Mouse (Mus musculus) intestine, embryonic 15.5 days (tissue): Measurements from ENCODE around the gene Lcmt1. TPM values are rescaled to one million over a fixed set of nuclear protein-coding genes. Genes with fewer than 3 reads are reported as not detected.

ENCODE experiments used
- ATAC-seq: fragments of 200-750 bp; cut with Nextera tagmentation; 2 replicates; pipeline ENCODE4 v1.8.0; 2017; ENCODE audit warnings: moderate TSS enrichment, moderate library complexity
- H3K27ac ChIP-seq: fragments of 300-500 bp; sonication (generic); 2 replicates; pipeline ENCODE4 v1.5.1; 2015; ENCODE audit warnings: mild to moderate bottlenecking, inconsistent platforms
- H3K27me3 ChIP-seq: fragments of 300-500 bp; sonication (generic); replicated peaks from 2 replicates; pipeline ENCODE4 v1.6.1; 2015; ENCODE audit warnings: inconsistent platforms
- H3K36me3 ChIP-seq: fragments of 300-500 bp; sonication (generic); 2 replicates; pipeline ENCODE4 v1.6.1; 2015; ENCODE audit warnings: inconsistent platforms
- H3K4me1 ChIP-seq: fragments of 300-500 bp; sonication (generic); replicated peaks from 2 replicates; pipeline ENCODE4 v1.6.1; 2015; ENCODE audit warnings: inconsistent platforms
- H3K4me2 ChIP-seq: fragments of 300-500 bp; sonication (generic); replicated peaks from 2 replicates; pipeline ENCODE4 v1.6.1; 2015; ENCODE audit warnings: mild to moderate bottlenecking, inconsistent platforms
- H3K4me3 ChIP-seq: fragments of 300-500 bp; sonication (generic); replicated peaks from 2 replicates; pipeline ENCODE4 v1.5.1; 2015; ENCODE audit warnings: inconsistent platforms
- H3K9ac ChIP-seq: fragments of 300-500 bp; sonication (generic); 2 replicates; pipeline ENCODE4 v1.6.1; 2015; ENCODE audit warnings: inconsistent platforms
- H3K9me3 ChIP-seq: fragments of 300-500 bp; sonication (generic); 2 replicates; pipeline ENCODE4 v1.6.1; 2016; ENCODE audit warnings: inconsistent platforms
- whole genome bisulfite sequencing: fragments of 180-500 bp; shearing (Covaris S2); methylation state at CpG from one replicate; pipeline ENCODE4 v1.1.7; 2015; 5-methylcytosine and 5-hydroxymethylcytosine counted together
- polyA plus RNA-seq: library from polyadenylated mRNA; unstranded; fragments of >200 nt; fragmentation: Nextera tagmentation; extraction: Ambion mirVana; gene quantifications from 2 replicates; pipeline ENCODE4 v1.2.1, GENCODE M21; 2015

The Lcmt1 gene
- polyA plus RNA-seq, 1 experiment from 2014 or later, result 42.9 TPM

DNA sequence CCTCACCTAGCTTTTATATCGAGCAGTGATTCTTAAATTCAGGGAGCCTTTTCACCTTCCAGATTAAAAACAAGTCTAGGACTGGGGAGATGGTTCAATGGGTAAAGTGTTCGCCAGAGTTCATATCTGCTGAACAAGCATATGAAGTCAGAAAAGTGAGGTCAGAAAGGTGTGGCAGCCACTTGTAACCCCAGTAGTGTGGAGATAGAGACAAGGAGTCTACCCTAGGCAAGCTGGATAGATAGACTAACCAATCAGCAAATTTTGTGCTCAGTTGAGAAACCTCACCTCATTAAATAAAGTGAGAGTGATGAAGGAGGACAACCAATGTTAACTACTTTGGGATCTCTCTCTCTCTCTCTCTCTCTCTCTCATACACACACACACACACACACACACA is 80.9 kb downstream of the Lcmt1 start:
- H3K4me1 ChIP-seq, result no peaks in the 10 kb centered on the region
- no peaks in the 10 kb centered on the region for H3K36me3 ChIP-seq
- no peak for ATAC-seq
- H3K27ac ChIP-seq, result no peak overlapping the region
- no peaks in the 10 kb centered on the region for H3K27me3 ChIP-seq
- H3K4me2 ChIP-seq, result no peak overlapping the region
- WGBS, result 88% methylated on average over 2 of the region's 2 CpGs
- H3K9ac ChIP-seq, result no peak overlapping the region
- no peak overlapping the region for H3K4me3 ChIP-seq
- H3K9me3 ChIP-seq, result no peaks in the 10 kb centered on the region

DNA sequence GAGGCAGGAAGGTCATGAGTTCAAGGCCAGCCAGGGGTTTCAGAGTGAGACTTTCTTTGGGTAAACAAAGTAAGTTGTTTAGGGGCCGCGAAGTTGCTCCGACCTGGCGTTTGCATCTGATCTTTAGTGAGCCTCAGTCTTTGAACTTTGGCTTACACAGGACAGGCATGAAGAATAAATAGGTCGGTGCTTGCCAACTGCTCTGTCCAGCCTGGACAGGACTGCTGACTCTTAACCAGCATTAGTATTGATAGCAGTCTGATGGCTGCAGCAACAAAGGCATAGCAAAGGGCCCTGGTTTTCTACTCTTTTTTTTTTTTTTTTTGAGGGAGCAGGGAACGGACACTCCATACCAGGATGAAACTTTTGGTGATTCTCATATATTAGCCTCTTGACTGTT is 83.0 kb downstream of the Lcmt1 start:
- Histone ChIP-seq H3K9me3 (no peaks in the 10 kb centered on the region), H3K36me3 (no peaks in the 10 kb centered on the region), H3K4me2 (no peak overlapping the region), H3K4me3 (no peak overlapping the region), H3K27me3 (no peaks in the 10 kb centered on the region), H3K27ac (no peak overlapping the region), H3K9ac (no peak overlapping the region), H3K4me1 (no peaks in the 10 kb centered on the region)
- ATAC-seq, result no peak
- 46% methylated on average over 6 of the region's 6 CpGs for WGBS

DNA sequence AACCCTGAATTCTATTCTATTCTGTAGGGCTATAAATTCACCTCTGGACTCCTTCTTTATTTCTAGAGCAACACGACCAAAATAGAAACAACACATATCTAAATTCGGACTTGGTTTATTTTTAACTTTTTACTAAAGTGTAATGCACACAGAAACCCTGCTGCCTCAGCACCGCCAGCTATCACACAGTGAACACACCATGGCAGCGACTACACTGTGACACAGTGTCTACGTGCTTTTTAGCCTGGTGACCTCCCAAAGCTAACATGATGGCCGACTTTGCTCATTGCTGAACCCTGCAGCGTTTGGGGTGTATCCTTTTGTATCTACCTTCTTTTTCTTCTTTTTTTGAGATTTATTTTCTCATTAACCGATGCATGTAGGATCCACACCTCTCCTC is 83.5 kb downstream of the Lcmt1 start:
- H3K27ac ChIP-seq, result no peak overlapping the region

DNA sequence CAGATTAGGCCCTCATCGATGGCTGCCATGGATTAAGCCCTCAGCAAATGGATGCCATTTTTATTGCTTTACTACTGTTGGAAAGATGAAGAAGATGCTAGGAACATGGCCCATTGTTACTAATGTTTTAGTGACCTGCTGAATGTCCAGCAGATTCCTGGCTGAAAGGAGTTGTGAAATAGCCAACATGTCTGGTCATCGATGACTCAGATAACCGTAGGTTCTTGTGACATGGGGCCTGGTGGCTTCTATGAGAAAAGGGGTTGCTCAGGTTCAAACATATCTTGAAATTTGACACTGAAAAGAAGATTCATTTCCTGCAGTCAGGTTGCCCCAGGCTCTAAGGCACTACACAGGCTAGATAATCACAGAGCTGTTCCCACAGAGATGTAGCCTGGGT is 85.5 kb downstream of the Lcmt1 start:
- no peak overlapping the region for H3K4me2 ChIP-seq
- no peak overlapping the region for H3K4me3 ChIP-seq
- no peaks in the 10 kb centered on the region for H3K36me3 ChIP-seq
- no peaks in the 10 kb centered on the region for H3K4me1 ChIP-seq
- 90% methylated on average over 3 of the region's 3 CpGs for WGBS
- no peak overlapping the region for H3K9ac ChIP-seq
- no peaks in the 10 kb centered on the region for H3K27me3 ChIP-seq
- no peaks in the 10 kb centered on the region for H3K9me3 ChIP-seq
- H3K27ac ChIP-seq, result no peak overlapping the region
- no peak for ATAC-seq

More for the DNA sequence above, 83.5 kb downstream of the Lcmt1 start:
- Histone ChIP-seq H3K36me3 (no peaks in the 10 kb centered on the region), H3K4me3 (no peak overlapping the region), H3K27me3 (no peaks in the 10 kb centered on the region), H3K9me3 (no peaks in the 10 kb centered on the region), H3K4me1 (no peaks in the 10 kb centered on the region), H3K4me2 (no peak overlapping the region), H3K9ac (no peak overlapping the region)
- 0 out of 2 replicates have a peak, but pooled peaks have one; percentile 28 for ATAC-seq
- WGBS, result 66% methylated on average over 8 of the region's 8 CpGs

DNA sequence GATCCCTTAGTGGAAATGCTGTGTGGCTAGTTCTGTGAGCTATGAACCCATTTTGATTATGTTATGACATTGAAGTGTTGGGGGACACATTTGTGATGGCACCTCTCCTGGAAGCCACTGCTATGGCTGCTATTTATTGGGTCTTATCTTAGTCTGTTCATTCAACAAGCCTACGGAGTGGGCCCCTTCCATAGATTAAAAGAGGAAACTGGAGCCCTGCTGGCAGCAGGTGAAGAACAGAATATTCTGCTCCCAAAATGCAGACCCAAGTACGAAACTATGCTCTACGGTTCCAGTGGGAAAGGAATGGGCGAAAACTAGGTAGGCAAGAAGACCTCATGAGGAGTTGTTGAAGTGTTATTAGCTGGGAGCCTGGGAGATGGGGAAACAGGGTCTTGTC is 88.7 kb downstream of the Lcmt1 start:
- ATAC-seq, result no peak
- Histone ChIP-seq H3K4me3 (no peak overlapping the region), H3K27me3 (no peaks in the 10 kb centered on the region), H3K9me3 (no peaks in the 10 kb centered on the region), H3K36me3 (no peaks in the 10 kb centered on the region), H3K4me2 (no peak overlapping the region), H3K9ac (no peak overlapping the region), H3K27ac (no peak overlapping the region), H3K4me1 (no peaks in the 10 kb centered on the region; the same call in 1 of the 2 replicates)
- WGBS, result 91% methylated on average over 4 of the region's 4 CpGs

DNA sequence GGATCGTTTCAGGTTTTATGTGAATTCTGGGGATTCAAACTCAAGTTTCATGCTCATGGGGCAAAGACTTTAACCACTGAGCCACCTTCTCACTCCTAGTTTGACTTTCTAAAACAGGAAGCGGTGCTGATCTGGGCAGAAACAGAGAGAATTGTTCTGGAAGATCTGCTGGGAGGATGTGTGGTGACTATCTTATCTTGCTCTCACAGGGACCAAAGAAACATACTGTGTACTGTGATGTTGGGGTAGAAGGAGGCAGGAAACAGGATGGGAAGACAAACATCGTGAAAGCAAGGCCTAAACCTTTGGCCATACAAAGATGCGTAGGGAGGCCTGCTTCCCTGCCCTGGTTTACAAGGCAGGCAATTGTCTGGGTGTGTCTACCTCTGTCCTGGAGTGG is 89.7 kb downstream of the Lcmt1 start:
- no peaks in the 10 kb centered on the region; the same call in 1 of the 2 replicates for H3K4me1 ChIP-seq
- no peak for ATAC-seq
- H3K9me3 ChIP-seq, result no peaks in the 10 kb centered on the region
- no peak overlapping the region for H3K4me3 ChIP-seq
- 78% methylated on average over 4 of the region's 4 CpGs for WGBS
- H3K36me3 ChIP-seq, result no peaks in the 10 kb centered on the region
- H3K27me3 ChIP-seq, result no peaks in the 10 kb centered on the region
- no peak overlapping the region for H3K27ac ChIP-seq
- no peak overlapping the region for H3K4me2 ChIP-seq
- no peak overlapping the region for H3K9ac ChIP-seq

DNA sequence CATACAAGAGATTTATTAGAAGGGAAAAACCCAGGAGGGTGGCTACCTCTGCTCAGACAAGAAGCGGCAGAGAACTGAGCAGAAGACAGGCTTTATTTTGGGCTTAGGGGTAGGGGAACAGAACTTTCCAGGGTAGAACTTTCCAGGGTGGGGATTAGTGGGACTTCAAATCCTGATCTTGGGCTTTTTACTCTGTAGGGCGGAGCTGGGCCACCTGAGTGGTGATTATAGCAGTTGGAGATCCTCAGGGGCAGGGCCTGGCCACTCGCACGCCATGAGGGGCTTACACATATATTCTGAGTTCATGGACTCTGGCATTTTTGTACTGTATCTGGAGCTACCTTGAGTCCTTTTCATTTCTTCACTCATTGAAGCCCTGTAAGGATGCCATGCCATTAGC is 91.7 kb downstream of the Lcmt1 start:
- ATAC-seq, result no peak

DNA sequence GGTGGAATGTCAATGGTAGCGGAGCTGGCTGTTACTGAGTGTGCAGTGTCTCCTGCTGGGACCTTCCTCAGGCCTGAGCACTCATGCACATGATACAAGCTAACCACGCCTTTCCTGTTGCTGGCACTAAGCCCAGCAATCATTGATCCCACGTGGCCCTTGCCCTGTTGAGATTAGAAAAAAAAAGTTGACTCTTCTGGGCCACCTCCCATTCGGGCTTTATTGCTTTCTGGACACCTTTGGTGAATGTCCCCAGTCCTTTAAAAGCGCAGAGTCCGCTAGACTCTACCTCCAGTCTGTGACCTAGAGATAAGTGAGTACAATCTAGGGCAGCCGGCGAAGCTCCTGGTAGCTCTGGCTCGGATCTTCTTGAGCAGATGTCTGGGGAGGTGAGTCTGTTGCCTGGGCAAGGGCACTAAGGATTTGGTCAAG is 92.5 kb downstream of the Lcmt1 start, which contains the start of gene Aqp8:
TSS of gene Aqp8 (plus strand) at position 222 of the 432 bp plus-strand sequence.
- no peak within 1 kb of the TSS for H3K9ac ChIP-seq
- no peak within 1 kb of the TSS for H3K27ac ChIP-seq
- H3K36me3 ChIP-seq, result no peaks in the 10 kb centered on the region
- H3K27me3 ChIP-seq, result no peaks in the 10 kb centered on the region
- H3K9me3 ChIP-seq, result no peaks in the 10 kb centered on the region
- peak; percentile 93 for ATAC-seq
- 48% methylated on average over 9 of the region's 9 CpGs for WGBS
- H3K4me2 ChIP-seq, result peak within 1 kb of the TSS; percentile 24; the same call in 1 of the 2 replicates
- H3K4me1 ChIP-seq, result no peaks in the 10 kb centered on the region; the same call in 1 of the 2 replicates
- H3K4me3 ChIP-seq, result no peak within 1 kb of the TSS

More for the DNA sequence above, 91.7 kb downstream of the Lcmt1 start:
- no peak overlapping the region for H3K9ac ChIP-seq
- H3K9me3 ChIP-seq, result no peaks in the 10 kb centered on the region
- H3K36me3 ChIP-seq, result no peaks in the 10 kb centered on the region
- no peak overlapping the region for H3K4me3 ChIP-seq
- WGBS, result 89% methylated on average over 4 of the region's 4 CpGs
- no peaks in the 10 kb centered on the region; the same call in 1 of the 2 replicates for H3K4me1 ChIP-seq
- no peak overlapping the region for H3K4me2 ChIP-seq
- H3K27me3 ChIP-seq, result no peaks in the 10 kb centered on the region
- no peak overlapping the region for H3K27ac ChIP-seq

DNA sequence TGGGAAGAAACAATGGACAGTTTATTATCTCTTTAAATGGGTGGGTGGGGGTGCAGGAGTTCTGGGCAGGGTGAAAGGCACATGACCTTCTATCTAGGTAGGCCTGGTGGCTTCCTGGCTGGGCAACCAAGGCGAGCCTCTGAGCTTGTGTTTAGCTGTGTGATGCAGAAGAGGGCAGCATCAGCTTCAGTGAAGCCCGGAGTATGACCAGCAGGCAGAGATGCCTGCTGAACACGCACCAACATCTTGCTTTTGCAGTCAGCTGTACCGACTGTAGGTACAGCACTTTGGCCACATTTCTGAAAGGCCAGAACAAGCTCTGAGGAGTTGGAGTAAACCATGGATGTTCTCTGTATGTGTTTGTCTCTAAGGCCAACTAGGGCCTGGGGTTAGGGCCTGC is 94.0 kb downstream of the Lcmt1 start:
- no peaks in the 10 kb centered on the region for H3K9me3 ChIP-seq
- no peak for ATAC-seq
- no peaks in the 10 kb centered on the region for H3K36me3 ChIP-seq
- WGBS, result 83% methylated on average over 4 of the region's 4 CpGs
- H3K9ac ChIP-seq, result no peak overlapping the region
- H3K27me3 ChIP-seq, result no peaks in the 10 kb centered on the region
- no peak overlapping the region for H3K4me2 ChIP-seq
- no peak overlapping the region for H3K27ac ChIP-seq
- H3K4me1 ChIP-seq, result no peaks in the 10 kb centered on the region; the same call in 1 of the 2 replicates
- H3K4me3 ChIP-seq, result no peak overlapping the region

DNA sequence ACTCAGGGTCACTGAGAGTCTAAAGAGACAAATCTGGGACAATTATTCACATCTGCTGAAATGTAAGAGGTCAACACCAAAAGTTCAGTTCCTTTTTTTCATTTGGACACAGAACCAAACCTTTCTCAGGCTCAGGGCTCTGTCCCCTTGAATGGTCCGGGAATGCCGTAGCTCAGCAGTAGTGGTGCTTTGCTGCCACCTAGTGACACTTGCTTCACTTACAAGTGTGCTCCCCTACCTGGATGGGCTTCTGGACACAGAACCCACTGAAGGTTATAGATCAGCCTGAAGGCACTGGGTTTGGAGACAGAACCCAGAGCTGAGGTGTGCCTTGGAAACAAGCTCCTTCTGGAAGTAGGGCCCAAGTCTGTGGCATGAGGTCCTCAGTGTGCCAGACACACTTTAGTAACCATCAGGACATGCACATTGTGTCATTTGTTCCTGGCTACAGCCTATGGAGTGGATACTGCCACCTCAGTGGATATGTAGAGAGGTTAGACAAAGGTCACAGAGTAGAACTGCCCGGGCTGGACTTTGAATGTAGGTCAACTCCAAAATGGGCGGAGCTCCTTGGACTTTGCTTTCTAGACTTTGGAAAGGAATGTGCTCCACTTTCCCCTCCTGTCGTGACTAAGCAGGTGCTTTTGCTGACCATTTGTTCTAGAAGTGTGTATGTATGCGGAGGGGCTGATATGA is 96.3 kb downstream of the Lcmt1 start:
- no peaks in the 10 kb centered on the region for H3K36me3 ChIP-seq
- H3K4me3 ChIP-seq, result no peak overlapping the region
- WGBS, result 34% methylated on average over 6 of the region's 6 CpGs
- H3K4me1 ChIP-seq, result no peaks in the 10 kb centered on the region; the same call in 1 of the 2 replicates
- H3K9ac ChIP-seq, result no peak overlapping the region
- 0 out of 2 replicates have a peak, but pooled peaks have one; percentile 37 for ATAC-seq
- no peak overlapping the region for H3K27ac ChIP-seq
- no peaks in the 10 kb centered on the region for H3K27me3 ChIP-seq
- H3K4me2 ChIP-seq, result no peak overlapping the region
- H3K9me3 ChIP-seq, result no peaks in the 10 kb centered on the region

DNA sequence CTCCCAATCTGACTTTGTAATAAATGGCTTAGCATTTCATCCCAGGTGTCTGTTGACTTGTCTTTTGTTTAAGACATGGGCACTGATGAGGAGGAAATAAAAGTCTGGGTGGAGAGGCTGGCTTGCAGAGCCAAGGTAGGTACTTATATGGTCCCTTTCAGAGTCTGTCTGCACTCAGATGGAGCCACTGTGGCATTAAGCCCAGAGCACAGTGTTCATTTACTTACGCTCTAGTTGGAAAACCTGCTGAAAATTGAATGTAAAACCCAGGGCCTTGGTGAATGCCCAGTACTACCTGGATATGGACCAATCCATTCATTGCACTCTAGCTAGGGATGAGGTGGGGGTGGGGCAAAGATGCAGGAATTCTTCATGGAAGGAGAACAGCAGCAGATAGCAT is 98.4 kb downstream of the Lcmt1 start:
- ATAC-seq, result no peak
- H3K9me3 ChIP-seq, result no peaks in the 10 kb centered on the region
- H3K4me1 ChIP-seq, result no peaks in the 10 kb centered on the region
- 90% methylated on average over 1 of the region's 1 CpGs for WGBS
- no peak overlapping the region for H3K4me3 ChIP-seq
- H3K27ac ChIP-seq, result no peak overlapping the region
- no peak overlapping the region for H3K4me2 ChIP-seq
- no peak overlapping the region for H3K9ac ChIP-seq
- H3K27me3 ChIP-seq, result no peaks in the 10 kb centered on the region
- no peaks in the 10 kb centered on the region for H3K36me3 ChIP-seq
